Mouse (Mus musculus) layer of hippocampus, postnatal 36 days (tissue): Measurements from ENCODE around the gene Gapdhs. TPM values are rescaled to one million over a fixed set of nuclear protein-coding genes. Genes with fewer than 3 reads are reported as not detected.

Source experiments
- total RNA-seq, 2 experiments: library from RNA; stranded (reverse); gene quantifications; 2 replicates each; pipeline ENCODE4 v1.2.3; 2021

Gene Gapdhs
- total RNA-seq, 2 experiments from 2014 or later: not detected

Other genes starting within 250 kb of the Gapdhs start
- gene Arhgap33, start 208.6 kb downstream of the Gapdhs start, total RNA-seq: 100 to 1,000 TPM; 104 to 111 TPM
- gene Hspb6, start 191.5 kb downstream of the Gapdhs start, total RNA-seq: 1 to 10 TPM; 3.3 to 3.7 TPM
- gene Proser3, start 191.4 kb downstream of the Gapdhs start, total RNA-seq: 1 to 10 TPM; 5.7 to 6.9 TPM
- 10 to 100 TPM; 46.4 to 50.1 TPM for gene Lin37, start 183.8 kb downstream of the Gapdhs start, total RNA-seq
- gene U2af1l4, start 180.4 kb downstream of the Gapdhs start, total RNA-seq: 10 to 100 TPM; 69.0 to 72.2 TPM
- gene Gm49396, start 180.3 kb downstream of the Gapdhs start, total RNA-seq: 10 to 100 TPM; 10.9 to 11.1 TPM
- 10 to 100 TPM; 79.8 to 92.4 TPM for gene Psenen, start 180.1 kb downstream of the Gapdhs start, total RNA-seq
- 1 to 10 TPM; 5.5 to 7.0 TPM for gene Igflr1, start 178.3 kb downstream of the Gapdhs start, total RNA-seq
- 10 to 100 TPM; 42.3 to 53.4 TPM for gene Kmt2b, start 155.0 kb downstream of the Gapdhs start, total RNA-seq
- not detected for gene Zbtb32, start 144.8 kb downstream of the Gapdhs start, total RNA-seq
- gene Upk1a, start 130.8 kb downstream of the Gapdhs start, total RNA-seq: under 1 TPM in 1 of 2 experiments, not detected in 1; 0.25 TPM
- 100 to 1,000 TPM; 609 to 715 TPM for gene Cox6b1, start 117.5 kb downstream of the Gapdhs start, total RNA-seq
- gene Etv2, start 107.8 kb downstream of the Gapdhs start, total RNA-seq: not detected
- gene Rbm42, start 93.4 kb downstream of the Gapdhs start, total RNA-seq: 10 to 100 TPM; 72.4 to 76.0 TPM
- 1 to 10 TPM; 4.7 to 5.0 TPM for gene Haus5, start 78.7 kb downstream of the Gapdhs start, total RNA-seq
- not detected for gene Pmis2, start 72.1 kb downstream of the Gapdhs start, total RNA-seq
- not detected for gene 2200002J24Rik, start 44.8 kb downstream of the Gapdhs start, total RNA-seq
- under 1 TPM; 0.35 to 0.70 TPM for gene Atp4a, start 31.5 kb downstream of the Gapdhs start, total RNA-seq
- 100 to 1,000 TPM; 107 to 118 TPM for gene Tmem147, start 14.1 kb downstream of the Gapdhs start, total RNA-seq
- gene Sbsn, start 7.8 kb upstream of the Gapdhs start, total RNA-seq: 1 to 10 TPM; 6.4 to 9.7 TPM
- gene Dmkn, start 20.1 kb upstream of the Gapdhs start, total RNA-seq: under 1 TPM in 1 of 2 experiments, not detected in 1; 0.91 TPM
- gene Krtdap, start 44.2 kb upstream of the Gapdhs start, total RNA-seq: not detected
- gene Ffar2, start 80.1 kb upstream of the Gapdhs start, total RNA-seq: not detected
- not detected for gene Ffar3, start 112.5 kb upstream of the Gapdhs start, total RNA-seq
- not detected for gene Ffar1, start 117.9 kb upstream of the Gapdhs start, total RNA-seq
- not detected for gene Cd22, start 136.7 kb upstream of the Gapdhs start, total RNA-seq
- 100 to 1,000 TPM; 196 to 197 TPM for gene Mag, start 171.2 kb upstream of the Gapdhs start, total RNA-seq
- not detected for gene Hamp2, start 181.0 kb upstream of the Gapdhs start, total RNA-seq
- not detected for gene Hamp, start 200.4 kb upstream of the Gapdhs start, total RNA-seq
- gene Usf2, start 213.1 kb upstream of the Gapdhs start, total RNA-seq: 100 to 1,000 TPM; 116 to 126 TPM
- gene Lsr, start 229.8 kb upstream of the Gapdhs start, total RNA-seq: 1 to 10 TPM; 7.5 to 7.7 TPM
- gene Fam187b, start 230.1 kb upstream of the Gapdhs start, total RNA-seq: under 1 TPM; 0.17 to 0.43 TPM